Mouse (Mus musculus): ENCODE results near the gene Btk. TPM values are rescaled to one million over a fixed set of nuclear protein-coding genes. Genes with fewer than 3 reads are reported as not detected.

Gene Btk
- total RNA-seq, 4 experiments from 2014 or later: 0.22 to 0.27 TPM; not detected in 2

Other genes starting within 250 kb of the Btk start
- gene Drp2, start 179.0 kb downstream of the Btk start, total RNA-seq (2022): 1 to 10 TPM; 1.7 to 5.4 (median 2.9) TPM
- gene Taf7l, start 107.1 kb downstream of the Btk start, total RNA-seq (2022): not detected
- 10 to 100 TPM in 1 of 4 experiments, 1 to 10 TPM in 3; 7.9 to 12.2 (median 9.1) TPM for gene Timm8a1, start 41.7 kb downstream of the Btk start, total RNA-seq (2022)
- 100 to 1,000 TPM in 3 of 4 experiments, 10 to 100 TPM in 1; 80.7 to 125 (median 107) TPM for gene Rpl36a, start 2.1 kb upstream of the Btk start, total RNA-seq (2022)
- 1 to 10 TPM; 2.0 to 2.6 (median 2.3) TPM for gene Gla, start 17.6 kb upstream of the Btk start, total RNA-seq (2022)
- gene Hnrnph2, start 17.6 kb upstream of the Btk start, total RNA-seq (2022): 10 to 100 TPM; 46.0 to 54.3 (median 50.3) TPM
- 1 to 10 TPM; 5.5 to 9.5 (median 7.6) TPM for gene Armcx4, start 102.9 kb upstream of the Btk start, total RNA-seq (2022)
- gene Armcx1, start 134.4 kb upstream of the Btk start, total RNA-seq (2022): 1 to 10 TPM in 3 of 4 experiments, under 1 TPM in 1; 0.92 to 2.2 (median 1.6) TPM
- gene Armcx6, start 167.8 kb upstream of the Btk start, total RNA-seq (2022): 1 to 10 TPM in 3 of 4 experiments, under 1 TPM in 1; 0.96 to 2.1 (median 1.7) TPM
- gene Armcx3, start 173.0 kb upstream of the Btk start, total RNA-seq (2022): 10 to 100 TPM; 18.1 to 20.0 (median 19.3) TPM
- 1 to 10 TPM; 1.4 to 2.3 (median 1.5) TPM for gene Armcx2, start 225.7 kb upstream of the Btk start, total RNA-seq (2022)